Mouse (Mus musculus): ENCODE measurements around the gene Ptpn1.

DNA sequence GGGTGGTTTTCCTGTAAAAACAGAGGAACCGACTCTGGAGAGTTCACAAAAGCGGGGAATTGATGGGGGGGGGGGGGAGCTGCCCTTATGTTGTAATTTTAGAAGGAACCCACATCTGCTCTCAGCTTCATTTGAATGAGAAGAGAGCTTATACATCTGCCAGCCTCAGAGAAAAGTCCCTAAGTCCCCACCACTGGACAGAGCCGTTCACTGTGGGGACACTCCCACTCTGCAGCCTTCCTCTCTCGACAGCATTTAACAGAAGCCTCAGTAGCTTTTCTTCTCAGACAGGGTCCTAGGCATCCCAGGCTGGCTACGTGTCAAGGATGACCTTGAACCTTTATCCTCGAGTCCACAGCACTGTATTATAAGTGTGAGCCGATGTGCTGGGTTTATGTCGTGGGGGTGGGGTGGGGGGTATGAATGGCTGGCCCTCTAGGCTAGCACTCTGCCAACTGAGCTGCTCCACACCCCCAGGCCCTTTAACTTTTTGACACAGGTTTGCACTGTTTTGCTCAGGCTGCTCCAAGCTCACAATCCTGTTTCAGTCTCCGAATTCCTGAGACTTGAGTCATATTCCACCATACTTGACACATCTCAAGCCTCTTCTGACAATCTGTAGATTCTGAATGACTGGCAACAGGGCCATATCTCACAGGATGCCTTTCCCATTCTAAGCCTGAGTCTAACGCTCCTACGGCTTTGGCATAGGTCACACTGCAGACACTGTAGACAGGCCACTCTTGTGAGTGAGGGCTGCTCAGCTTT is 8.0 kb downstream of the Ptpn1 start:
- no peak for TF ChIP-seq CTCF (conservative IDR thresholded peaks at IDR 0.05; ENCODE audit: low read length)
- no peak for TF ChIP-seq NANOG (IDR thresholded peaks at IDR 0.05; ENCODE audit: borderline replicate concordance, low read length)

All from E14TG2a.4 (cell line).